Mouse (Mus musculus) heart, embryonic 13.5 days (tissue): Measurements from ENCODE around the gene Foxo3. TPM values are rescaled to one million over a fixed set of nuclear protein-coding genes. Genes with fewer than 3 reads are reported as not detected.
A peak's percentile ranks its signal among the peaks of the same experiment; 100 is the strongest.

Source experiments
- ATAC-seq: fragments of 200-750 bp; cut with Nextera tagmentation; 2 replicates; pipeline ENCODE4 v1.8.0; 2017; ENCODE audit warnings: moderate TSS enrichment; ENCODE audit not compliant: insufficient number of reproducible peaks, low FRiP score, low TSS enrichment; ENCODE audit errors: extremely low read depth
- H3K27ac ChIP-seq: fragments of 300-500 bp; sonication (generic); replicated peaks from 2 replicates; pipeline ENCODE4 v1.5.1; 2015; ENCODE audit warnings: moderate library complexity, mild to moderate bottlenecking, inconsistent platforms
- H3K27me3 ChIP-seq: fragments of 300-500 bp; sonication (generic); replicated peaks from 2 replicates; pipeline ENCODE4 v1.6.1; 2015; ENCODE audit warnings: mild to moderate bottlenecking, inconsistent platforms
- H3K36me3 ChIP-seq: fragments of 300-500 bp; sonication (generic); 2 replicates; pipeline ENCODE4 v1.6.1; 2015; ENCODE audit warnings: mild to moderate bottlenecking, inconsistent platforms
- H3K4me1 ChIP-seq: fragments of 300-500 bp; sonication (generic); 2 replicates; pipeline ENCODE4 v1.6.1; 2015; ENCODE audit warnings: inconsistent platforms
- H3K4me2 ChIP-seq: fragments of 300-500 bp; sonication (generic); 2 replicates; pipeline ENCODE4 v1.6.1; 2015; ENCODE audit warnings: inconsistent platforms, mild to moderate bottlenecking, moderate library complexity
- H3K4me3 ChIP-seq: fragments of 300-500 bp; sonication (generic); 2 replicates; pipeline ENCODE4 v1.5.1; 2015; ENCODE audit warnings: moderate library complexity, mild to moderate bottlenecking, inconsistent platforms
- H3K9ac ChIP-seq: fragments of 300-500 bp; sonication (generic); 2 replicates; pipeline ENCODE4 v1.6.1; 2015; ENCODE audit warnings: inconsistent platforms, mild to moderate bottlenecking, moderate library complexity
- H3K9me3 ChIP-seq: fragments of 300-500 bp; sonication (generic); 2 replicates; pipeline ENCODE4 v1.6.1; 2016; ENCODE audit warnings: inconsistent platforms
- WGBS: fragments of 180-500 bp; shearing (Covaris S2); methylation state at CpG from one replicate; pipeline ENCODE4 v1.1.7; 2015; ENCODE audit warnings: mixed read lengths; 5-methylcytosine and 5-hydroxymethylcytosine counted together
- polyA plus RNA-seq: library from polyadenylated mRNA; unstranded; fragments of >200 nt; fragmentation: Nextera tagmentation; extraction: Ambion mirVana; gene quantifications from 2 replicates; pipeline ENCODE4 v1.2.1, GENCODE M21; 2015

Gene Foxo3
- polyA plus RNA-seq = 4.4 and 4.8 TPM in 2 replicates

DNA sequence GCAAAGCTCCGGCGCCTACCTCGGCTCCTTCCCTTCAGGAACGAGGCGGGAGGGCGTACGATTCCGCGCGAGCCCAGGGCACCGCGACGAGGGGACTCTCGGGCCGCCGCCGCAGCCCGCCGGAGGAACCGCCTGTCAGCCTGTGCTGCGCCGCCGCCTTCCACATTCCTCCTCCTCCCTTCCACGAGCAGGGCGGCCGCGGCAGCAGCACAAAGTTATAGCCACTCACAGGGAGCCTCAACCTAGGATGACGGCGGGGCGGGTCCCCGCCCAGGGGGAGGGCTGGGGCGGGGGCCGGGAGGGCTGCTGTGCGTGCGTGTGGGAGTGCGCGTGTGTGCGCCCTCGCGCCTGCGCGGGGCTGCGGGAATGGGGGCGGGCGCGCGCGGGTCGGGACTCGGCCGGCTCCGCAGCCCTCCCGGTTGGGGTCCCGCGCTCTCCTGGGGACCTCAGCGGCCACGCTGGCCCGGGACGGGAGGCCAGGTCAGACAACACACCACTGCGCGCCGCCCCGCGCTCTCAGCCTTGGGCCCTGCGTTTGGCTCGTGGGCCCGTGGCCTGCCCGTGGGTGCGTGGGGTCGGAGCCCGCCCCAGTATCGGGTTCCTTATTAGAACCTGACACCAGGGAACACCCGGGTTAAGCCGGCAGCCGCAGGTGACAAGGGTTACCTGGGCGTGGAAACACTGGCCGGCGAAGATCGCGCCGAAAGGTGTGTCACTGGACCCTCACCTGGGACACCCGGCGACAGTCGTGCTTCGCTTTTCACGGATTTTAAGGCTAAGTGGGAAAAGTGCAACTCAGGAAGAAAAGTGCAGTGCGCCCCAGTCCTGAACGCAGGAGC is at the start of gene Foxo3:
TSS of gene Foxo3 (minus strand) at position 249 of the 839 bp plus-strand sequence.
- Histone ChIP-seq H3K27me3 (no peaks in the 10 kb centered on the region), H3K4me3 (peak within 1 kb of the TSS; percentile 69), H3K4me1 (peaks cover 36% of the 10 kb centered on the region), H3K4me2 (peak within 1 kb of the TSS; percentile 99), H3K9me3 (no peaks in the 10 kb centered on the region), H3K9ac (peak within 1 kb of the TSS; percentile 95), H3K27ac (peak within 1 kb of the TSS; percentile 99), H3K36me3 (peaks cover 8% of the 10 kb centered on the region)
- ATAC-seq = peak; percentile 60
- under 1% methylated on average over 73 of the region's 88 CpGs for WGBS

DNA sequence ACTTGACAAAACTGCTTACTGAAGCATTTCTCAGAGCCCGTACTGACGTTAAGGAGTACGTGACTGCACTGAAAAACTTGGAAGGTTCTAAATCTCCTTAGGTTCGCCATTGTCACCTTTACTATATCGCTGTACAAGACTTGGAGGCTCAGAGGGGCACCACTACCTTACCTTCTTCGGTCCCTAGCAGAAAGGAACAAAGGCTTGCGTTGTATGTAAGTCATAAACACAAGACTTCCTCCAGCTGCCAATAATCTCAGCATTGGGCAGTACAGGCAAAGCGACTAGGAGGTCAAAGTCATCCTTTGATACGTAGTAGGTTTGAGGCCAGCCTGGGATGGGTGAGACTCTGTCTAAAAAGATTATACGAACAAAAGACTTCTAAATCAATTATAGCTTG is 48.8 kb upstream of the Foxo3 start:
- WGBS = 85% methylated on average over 10 of the region's 10 CpGs
- no peak for ATAC-seq

DNA sequence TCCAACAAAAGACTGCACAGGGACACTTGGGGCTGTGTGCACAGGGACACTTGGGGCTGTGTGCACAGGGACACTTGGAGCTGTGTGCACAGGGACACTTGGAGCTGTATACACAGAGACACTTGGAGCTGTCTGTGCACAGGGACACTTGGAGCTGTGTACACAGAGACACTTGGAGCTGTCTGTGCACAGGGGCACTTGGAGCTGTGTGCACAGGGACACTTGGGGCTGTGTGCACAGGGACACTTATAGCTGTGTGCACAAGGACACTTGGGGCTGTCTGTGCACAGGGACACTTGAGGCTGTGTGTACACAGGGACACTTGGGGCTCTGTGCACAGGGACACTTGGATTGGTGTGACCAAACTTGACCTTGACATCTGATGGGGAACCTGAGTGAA is 47.4 kb upstream of the Foxo3 start:
- H3K4me3 ChIP-seq = no peak overlapping the region
- ATAC-seq = no peak
- no peak overlapping the region for H3K4me2 ChIP-seq
- no peak overlapping the region for H3K27ac ChIP-seq
- H3K9me3 ChIP-seq = no peaks in the 10 kb centered on the region
- no peak overlapping the region for H3K9ac ChIP-seq
- no peaks in the 10 kb centered on the region for H3K36me3 ChIP-seq
- H3K27me3 ChIP-seq = no peaks in the 10 kb centered on the region
- H3K4me1 ChIP-seq = no peaks in the 10 kb centered on the region

More for the DNA sequence above, 48.8 kb upstream of the Foxo3 start:
- no peaks in the 10 kb centered on the region for H3K27me3 ChIP-seq
- no peak overlapping the region for H3K4me2 ChIP-seq
- H3K9ac ChIP-seq = no peak overlapping the region
- H3K4me3 ChIP-seq = no peak overlapping the region
- no peak overlapping the region for H3K27ac ChIP-seq
- no peaks in the 10 kb centered on the region for H3K4me1 ChIP-seq
- no peaks in the 10 kb centered on the region for H3K9me3 ChIP-seq
- peaks cover 4% of the 10 kb centered on the region; the same call in 1 of the 2 replicates for H3K36me3 ChIP-seq

DNA sequence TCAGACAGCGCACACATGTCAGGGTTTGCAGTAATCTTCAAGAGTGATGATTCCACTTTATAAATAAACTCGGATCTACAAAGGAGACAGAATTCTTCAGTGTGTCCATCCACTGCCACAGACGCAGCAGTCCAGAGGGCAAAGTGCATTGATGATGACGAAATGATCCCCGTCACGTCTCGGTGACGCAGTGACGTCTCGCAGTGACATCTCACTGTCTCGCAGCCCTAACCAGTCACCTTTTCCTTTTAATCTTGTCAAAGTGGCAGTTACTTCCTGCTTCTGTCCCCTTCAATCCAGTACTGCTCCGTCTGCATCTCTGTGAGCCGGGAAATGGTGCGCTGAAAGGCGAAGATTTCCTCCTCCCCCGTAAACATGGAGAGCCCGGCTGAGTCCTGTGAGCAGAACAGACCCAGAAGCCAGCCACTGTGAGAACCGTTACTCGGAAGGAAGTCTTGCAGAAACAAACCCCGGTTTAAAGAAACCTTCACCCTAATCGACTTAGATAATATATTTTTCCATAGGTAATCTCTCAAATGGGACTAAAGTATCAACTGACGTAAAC is 36.7 kb upstream of the Foxo3 start:
- Histone ChIP-seq H3K9ac (no peak overlapping the region), H3K9me3 (no peaks in the 10 kb centered on the region), H3K4me2 (peak overlapping the region; percentile 44), H3K4me3 (no peak overlapping the region), H3K27me3 (peaks cover 4% of the 10 kb centered on the region; the same call in 1 of the 2 replicates), H3K4me1 (peaks cover 2% of the 10 kb centered on the region), H3K27ac (0 out of 2 replicates have a peak overlapping the region, but pooled peaks have one; percentile 5), H3K36me3 (peaks cover 46% of the 10 kb centered on the region)
- ATAC-seq = no peak
- 48% methylated on average over 22 of the region's 22 CpGs for WGBS

DNA sequence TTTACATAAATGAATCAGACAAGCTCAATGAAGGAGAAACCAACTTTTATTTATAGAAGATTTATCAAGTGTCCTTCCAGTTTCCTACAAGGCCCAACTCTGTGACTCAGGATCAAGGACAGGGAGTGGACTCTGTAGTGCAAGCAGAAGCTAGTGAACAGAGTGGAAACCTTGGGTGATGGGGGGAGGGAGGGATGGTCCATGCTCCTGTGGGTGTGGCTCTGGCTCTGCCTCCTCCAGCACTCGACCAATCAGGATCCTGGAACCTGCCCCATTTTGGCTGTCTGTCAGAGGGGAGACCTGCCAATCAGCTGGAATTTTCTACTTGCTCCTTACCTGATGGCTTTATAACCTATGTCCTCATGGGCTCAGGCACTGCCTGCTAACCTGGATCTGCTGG is 36.0 kb upstream of the Foxo3 start:
- no peak overlapping the region for H3K9ac ChIP-seq
- H3K27me3 ChIP-seq = peaks cover 4% of the 10 kb centered on the region; the same call in 1 of the 2 replicates
- 0 out of 2 replicates have a peak overlapping the region, but pooled peaks have one; percentile 5 for H3K27ac ChIP-seq
- 50% methylated on average over 1 of the region's 1 CpGs for WGBS
- no peak overlapping the region for H3K4me2 ChIP-seq
- H3K4me3 ChIP-seq = no peak overlapping the region
- peaks cover 3% of the 10 kb centered on the region for H3K4me1 ChIP-seq
- peaks cover 39% of the 10 kb centered on the region for H3K36me3 ChIP-seq
- no peak for ATAC-seq
- no peaks in the 10 kb centered on the region for H3K9me3 ChIP-seq

DNA sequence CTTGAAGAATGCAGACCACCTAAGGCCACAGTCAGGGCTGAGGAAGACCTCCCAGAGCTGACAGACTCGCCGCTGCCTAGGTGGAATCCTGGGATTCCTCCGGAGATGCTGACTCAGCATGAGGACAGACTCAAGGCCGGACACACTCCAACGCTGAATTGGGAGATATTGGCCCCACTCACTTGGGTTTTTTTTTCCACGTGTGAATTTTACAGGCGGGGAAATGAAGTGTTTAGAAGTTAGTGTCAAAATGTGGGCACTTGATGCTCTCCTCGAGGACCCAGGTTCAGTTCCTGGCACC is 32.1 kb upstream of the Foxo3 start:
- 24% methylated on average over 8 of the region's 8 CpGs for WGBS
- Histone ChIP-seq H3K4me3 (peak overlapping the region; percentile 46), H3K36me3 (peaks cover 13% of the 10 kb centered on the region; the same call in 1 of the 2 replicates), H3K27ac (no peak overlapping the region), H3K27me3 (peaks cover 17% of the 10 kb centered on the region), H3K9ac (peak overlapping the region; percentile 67), H3K9me3 (no peaks in the 10 kb centered on the region), H3K4me1 (peaks cover 3% of the 10 kb centered on the region), H3K4me2 (peak overlapping the region; percentile 74)
- ATAC-seq = no peak

DNA sequence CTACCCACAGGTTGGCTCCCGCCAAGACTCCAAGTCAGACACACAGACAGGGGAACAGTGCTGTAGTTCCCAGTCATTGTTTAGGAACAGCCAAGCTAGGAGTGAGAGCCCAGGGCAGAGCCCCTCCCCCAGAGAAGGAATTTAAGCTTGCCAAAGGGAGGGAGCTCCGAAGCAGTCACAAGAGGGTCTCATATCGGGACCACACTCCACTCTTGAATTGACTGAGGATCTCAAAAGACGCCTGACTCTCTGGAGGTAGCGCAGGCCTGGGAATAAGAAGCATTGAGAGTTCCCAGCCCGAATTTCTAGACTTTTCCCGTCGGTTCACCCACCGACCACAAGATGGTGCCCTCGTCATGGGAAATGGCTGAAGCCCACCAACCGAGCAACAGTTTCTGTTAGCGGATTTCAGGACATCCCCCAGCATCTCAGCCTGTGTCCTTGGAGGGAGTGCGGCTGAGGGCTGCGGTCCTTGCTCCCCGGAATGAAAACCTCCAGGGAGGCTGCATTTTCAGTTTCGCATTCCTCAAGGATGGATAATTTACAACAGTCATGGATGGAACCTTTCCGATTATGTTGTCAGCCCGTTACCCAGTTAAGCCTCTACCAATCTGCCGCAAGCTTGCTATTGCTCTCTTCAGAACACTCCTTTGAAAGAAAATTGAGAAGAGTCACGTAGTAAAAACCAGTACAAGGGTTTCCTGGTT is 31.6 kb upstream of the Foxo3 start:
- 8% methylated on average over 20 of the region's 20 CpGs for WGBS
- H3K36me3 ChIP-seq = peaks cover 11% of the 10 kb centered on the region; the same call in 1 of the 2 replicates
- no peak; the same call in 1 of the 2 replicates for ATAC-seq
- no peak overlapping the region for H3K27ac ChIP-seq
- H3K27me3 ChIP-seq = peaks cover 17% of the 10 kb centered on the region
- H3K4me1 ChIP-seq = peaks cover 3% of the 10 kb centered on the region
- H3K9me3 ChIP-seq = no peaks in the 10 kb centered on the region
- H3K4me3 ChIP-seq = peak overlapping the region; percentile 46
- peak overlapping the region; percentile 67 for H3K9ac ChIP-seq
- H3K4me2 ChIP-seq = peak overlapping the region; percentile 74

DNA sequence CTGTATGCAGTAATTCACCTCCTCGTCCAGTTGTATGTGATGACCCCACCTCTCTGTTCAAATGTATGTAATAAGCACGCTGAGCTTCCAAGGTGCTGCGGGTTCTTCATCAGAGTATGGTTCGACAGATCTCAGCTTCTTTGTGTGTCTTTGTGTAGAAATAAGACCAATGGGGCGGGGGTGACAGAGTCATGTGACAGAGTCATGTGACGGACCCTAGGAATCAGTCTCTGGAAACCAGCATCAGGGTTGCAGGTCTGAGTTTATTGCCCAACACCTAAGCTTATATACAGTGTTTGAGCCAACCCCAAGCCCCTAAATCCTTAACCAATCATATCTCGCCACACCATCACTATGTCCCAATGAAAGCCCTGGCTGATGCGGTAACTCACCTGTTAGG is 29.9 kb upstream of the Foxo3 start:
- Histone ChIP-seq H3K9ac (no peak overlapping the region), H3K4me2 (no peak overlapping the region), H3K9me3 (no peaks in the 10 kb centered on the region), H3K4me3 (no peak overlapping the region), H3K27ac (no peak overlapping the region), H3K36me3 (no peaks in the 10 kb centered on the region), H3K4me1 (peaks cover 3% of the 10 kb centered on the region; the same call in 1 of the 2 replicates), H3K27me3 (peaks cover 17% of the 10 kb centered on the region)
- ATAC-seq = no peak
- WGBS = 74% methylated on average over 8 of the region's 8 CpGs

DNA sequence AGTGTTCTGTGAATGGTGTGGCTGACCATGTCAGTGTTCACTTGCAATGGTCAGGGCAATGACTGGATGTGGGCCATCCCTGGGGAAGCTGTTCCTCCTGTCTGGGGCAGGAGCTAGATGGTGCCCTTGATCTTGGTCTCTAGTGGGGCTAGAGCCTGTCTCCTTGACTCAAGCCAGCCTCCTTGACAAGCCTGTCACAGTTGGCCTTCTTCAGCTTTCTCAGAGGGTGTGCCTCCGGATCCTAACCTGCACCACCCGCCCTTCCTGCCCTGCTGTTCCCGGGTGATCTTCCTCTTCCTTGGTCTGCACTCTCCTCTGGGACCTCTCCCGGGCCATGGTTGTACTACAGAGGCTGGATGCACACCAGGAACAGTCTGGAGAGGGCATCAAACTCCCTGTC is 24.2 kb upstream of the Foxo3 start:
- no peaks in the 10 kb centered on the region for H3K4me1 ChIP-seq
- no peaks in the 10 kb centered on the region for H3K27me3 ChIP-seq
- no peak overlapping the region for H3K27ac ChIP-seq
- H3K36me3 ChIP-seq = no peaks in the 10 kb centered on the region
- no peak overlapping the region for H3K9ac ChIP-seq
- no peak for ATAC-seq
- H3K4me2 ChIP-seq = no peak overlapping the region
- 52% methylated on average over 4 of the region's 4 CpGs for WGBS
- no peak overlapping the region for H3K4me3 ChIP-seq
- H3K9me3 ChIP-seq = no peaks in the 10 kb centered on the region; the same call in 1 of the 2 replicates

DNA sequence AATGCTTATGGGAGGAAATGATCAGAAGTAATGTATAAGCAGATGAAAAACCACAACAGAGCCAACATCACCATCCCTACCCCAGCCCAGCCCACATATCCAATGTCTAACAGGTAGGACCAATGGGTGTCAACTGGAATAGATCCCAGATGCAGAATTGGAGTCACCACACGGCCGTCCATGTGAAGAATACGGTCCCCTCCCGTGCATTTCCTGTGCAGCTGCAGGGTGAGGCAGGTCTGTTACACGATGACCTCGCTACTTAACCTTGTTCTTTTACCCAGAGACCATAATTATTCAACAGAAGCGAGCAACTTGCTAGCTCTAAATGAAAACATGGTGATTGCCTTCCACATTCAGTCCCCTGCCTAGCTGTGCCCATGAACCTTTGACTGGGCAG is 23.4 kb upstream of the Foxo3 start:
- Histone ChIP-seq H3K9me3 (no peaks in the 10 kb centered on the region; the same call in 1 of the 2 replicates), H3K36me3 (no peaks in the 10 kb centered on the region), H3K9ac (no peak overlapping the region), H3K4me1 (no peaks in the 10 kb centered on the region), H3K27me3 (no peaks in the 10 kb centered on the region), H3K27ac (no peak overlapping the region), H3K4me2 (no peak overlapping the region), H3K4me3 (no peak overlapping the region)
- ATAC-seq = no peak
- 56% methylated on average over 7 of the region's 7 CpGs for WGBS

DNA sequence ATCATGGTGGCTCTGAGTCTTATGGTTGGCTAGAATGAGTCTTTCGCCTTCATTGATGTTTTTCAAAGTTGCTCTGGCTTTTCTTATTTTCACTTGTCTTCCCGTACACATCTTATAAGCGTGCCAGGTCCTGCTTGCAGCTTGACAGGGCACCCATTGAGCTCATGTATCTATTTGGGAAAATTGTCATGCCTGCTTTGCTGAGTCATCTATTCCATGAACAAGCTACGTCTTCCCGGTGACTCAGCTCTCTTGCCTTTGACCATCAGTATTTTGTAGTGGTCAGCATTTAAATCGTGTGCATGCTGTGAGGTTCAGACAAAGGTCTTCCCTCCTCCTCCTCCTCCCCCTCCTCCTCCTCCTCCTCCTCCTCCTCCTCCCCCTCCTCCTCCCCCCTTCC is 22.9 kb upstream of the Foxo3 start:
- no peaks in the 10 kb centered on the region for H3K27me3 ChIP-seq

More for the DNA sequence above, 22.9 kb upstream of the Foxo3 start:
- H3K4me1 ChIP-seq = peaks cover 2% of the 10 kb centered on the region
- no peak overlapping the region for H3K27ac ChIP-seq
- H3K36me3 ChIP-seq = no peaks in the 10 kb centered on the region
- no peak overlapping the region for H3K4me3 ChIP-seq
- ATAC-seq = no peak
- no peak overlapping the region for H3K9ac ChIP-seq
- no peak overlapping the region for H3K4me2 ChIP-seq
- no peaks in the 10 kb centered on the region; the same call in 1 of the 2 replicates for H3K9me3 ChIP-seq
- WGBS = 76% methylated on average over 6 of the region's 6 CpGs
